Mouse (Mus musculus): ENCODE data around the gene Kank2. TPM values are rescaled to one million over a fixed set of nuclear protein-coding genes. Genes with fewer than 3 reads are reported as not detected.

Kank2 gene
- polyA plus RNA-seq, 1 experiment from 2014 or later: 7.5 TPM

DNA sequence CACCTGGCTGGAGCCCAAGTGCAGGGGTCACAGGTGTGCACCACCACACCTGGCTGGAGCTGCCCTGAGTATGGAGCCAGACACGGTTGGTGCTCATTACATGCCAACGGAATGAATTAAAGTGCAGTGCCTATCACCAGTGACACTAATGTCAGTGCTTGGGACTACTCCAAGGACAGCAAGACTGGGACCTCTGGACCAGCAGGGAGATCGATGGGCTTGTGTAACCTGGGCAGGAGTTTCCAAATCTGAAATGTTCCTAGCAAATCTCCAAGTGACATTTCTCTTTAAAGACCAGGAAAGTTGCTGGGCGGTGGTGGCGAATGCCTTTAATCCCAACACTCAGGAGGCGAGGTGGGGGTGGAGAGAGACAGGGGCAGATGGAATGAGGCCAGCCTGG lies 24.1 kb upstream of the Kank2 start:
- no peak overlapping the region for H3K4me3 ChIP-seq (ENCODE audit: low read depth, low read length)
- WGBS: 80% methylated on average over 6 of the region's 6 CpGs
- H3K9me3 ChIP-seq (ENCODE audit: control insufficient read depth, low read length): no peaks in the 10 kb centered on the region
- H3K27me3 ChIP-seq (ENCODE audit: control insufficient read depth, insufficient read depth, low read length): no peaks in the 10 kb centered on the region
- ATAC-seq (ENCODE audit: low FRiP score, low TSS enrichment): no peak
- no peak overlapping the region for H3K27ac ChIP-seq (replicated peaks)
- H3K9ac ChIP-seq (ENCODE audit: low read length): no peak overlapping the region
- TF ChIP-seq EP300 (optimal IDR thresholded peaks at IDR 0.05): no peak
- no peak for TF ChIP-seq CTCF (IDR thresholded peaks at IDR 0.05; ENCODE audit: low read depth)
- DNase-seq (ENCODE audit: low spot score): no peak
- H3K4me1 ChIP-seq (replicated peaks; ENCODE audit: control insufficient read depth, insufficient read depth): no peaks in the 10 kb centered on the region
- peaks cover 14% of the 10 kb centered on the region for H3K36me3 ChIP-seq (ENCODE audit: control insufficient read depth, insufficient read depth, low read length)
- no peak overlapping the region for H3K4me2 ChIP-seq (replicated peaks; ENCODE audit: low read depth)

DNA sequence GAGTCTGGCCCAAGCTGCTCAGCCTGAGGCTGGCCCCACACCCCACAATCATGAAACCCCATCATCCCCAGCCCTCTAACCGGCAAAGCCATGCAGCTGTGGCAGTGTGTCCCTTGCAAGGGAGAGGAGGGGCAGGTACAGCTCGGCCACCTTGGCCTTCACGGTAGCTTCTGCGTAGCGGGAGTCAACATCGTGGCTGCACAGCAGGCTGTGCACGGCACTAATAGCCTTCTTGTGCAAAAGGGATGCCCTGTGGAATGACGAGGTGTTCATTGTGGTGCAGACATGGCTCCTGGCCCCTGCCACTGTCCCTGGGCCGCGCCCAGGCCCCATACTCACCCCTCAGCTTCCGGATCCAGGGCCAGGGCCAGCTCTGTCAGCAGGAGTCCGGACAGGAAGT lies 21.6 kb upstream of the Kank2 start:
- no peak overlapping the region for H3K9ac ChIP-seq (ENCODE audit: low read length)

DNA sequence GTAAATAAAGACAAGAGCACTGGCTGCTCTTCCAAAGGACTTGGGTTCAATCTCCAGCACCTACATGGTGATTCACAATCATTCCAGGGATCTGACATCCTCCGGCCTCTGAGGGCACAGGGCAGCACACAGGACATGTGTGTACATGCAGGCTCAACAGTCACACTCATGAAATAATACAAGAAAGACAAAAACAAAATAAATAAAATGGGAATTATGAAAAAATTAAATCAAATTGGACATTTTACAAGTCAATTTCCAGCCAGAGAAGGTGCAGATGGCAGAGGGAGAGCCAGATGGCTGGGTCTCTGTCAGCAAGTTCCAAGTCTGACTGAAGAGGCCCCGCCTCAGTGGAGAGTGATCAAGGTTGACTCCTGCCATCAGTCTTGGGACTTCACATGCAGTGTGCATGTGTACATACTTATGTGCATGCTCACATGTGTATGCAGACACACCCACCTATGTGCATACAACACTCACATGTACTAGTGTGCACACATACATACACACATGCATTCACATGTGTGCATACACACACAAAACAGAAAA lies 20.7 kb upstream of the Kank2 start:
- H3K4me2 ChIP-seq (replicated peaks; ENCODE audit: low read depth): no peak overlapping the region
- no peak overlapping the region for H3K27ac ChIP-seq (replicated peaks)
- H3K9ac ChIP-seq (ENCODE audit: low read length): no peak overlapping the region
- no peaks in the 10 kb centered on the region for H3K9me3 ChIP-seq (ENCODE audit: control insufficient read depth, low read length)
- H3K36me3 ChIP-seq (ENCODE audit: control insufficient read depth, insufficient read depth, low read length): peaks cover 33% of the 10 kb centered on the region
- no peak overlapping the region for H3K4me3 ChIP-seq (ENCODE audit: low read depth, low read length)
- H3K4me1 ChIP-seq (replicated peaks; ENCODE audit: control insufficient read depth, insufficient read depth): no peaks in the 10 kb centered on the region
- TF ChIP-seq EP300 (optimal IDR thresholded peaks at IDR 0.05) (no peak), CTCF (IDR thresholded peaks at IDR 0.05; ENCODE audit: low read depth) (no peak)
- ATAC-seq (ENCODE audit: low FRiP score, low TSS enrichment) (no peak), DNase-seq (ENCODE audit: low spot score) (no peak)
- H3K27me3 ChIP-seq (ENCODE audit: control insufficient read depth, insufficient read depth, low read length): no peaks in the 10 kb centered on the region
- 84% methylated on average over 2 of the region's 2 CpGs for WGBS

More for the DNA sequence above, 21.6 kb upstream of the Kank2 start:
- TF ChIP-seq CTCF (IDR thresholded peaks at IDR 0.05; ENCODE audit: low read depth) (no peak), EP300 (optimal IDR thresholded peaks at IDR 0.05) (no peak)
- Histone ChIP-seq H3K4me1 (replicated peaks; ENCODE audit: control insufficient read depth, insufficient read depth) (no peaks in the 10 kb centered on the region), H3K27ac (replicated peaks) (no peak overlapping the region), H3K27me3 (ENCODE audit: control insufficient read depth, insufficient read depth, low read length) (no peaks in the 10 kb centered on the region), H3K9me3 (ENCODE audit: control insufficient read depth, low read length) (no peaks in the 10 kb centered on the region), H3K4me3 (ENCODE audit: low read depth, low read length) (no peak overlapping the region), H3K36me3 (ENCODE audit: control insufficient read depth, insufficient read depth, low read length) (peaks cover 33% of the 10 kb centered on the region), H3K4me2 (replicated peaks; ENCODE audit: low read depth) (no peak overlapping the region)
- 82% methylated on average over 12 of the region's 12 CpGs for WGBS
- no peak for DNase-seq (ENCODE audit: low spot score)
- ATAC-seq (ENCODE audit: low FRiP score, low TSS enrichment): no peak

DNA sequence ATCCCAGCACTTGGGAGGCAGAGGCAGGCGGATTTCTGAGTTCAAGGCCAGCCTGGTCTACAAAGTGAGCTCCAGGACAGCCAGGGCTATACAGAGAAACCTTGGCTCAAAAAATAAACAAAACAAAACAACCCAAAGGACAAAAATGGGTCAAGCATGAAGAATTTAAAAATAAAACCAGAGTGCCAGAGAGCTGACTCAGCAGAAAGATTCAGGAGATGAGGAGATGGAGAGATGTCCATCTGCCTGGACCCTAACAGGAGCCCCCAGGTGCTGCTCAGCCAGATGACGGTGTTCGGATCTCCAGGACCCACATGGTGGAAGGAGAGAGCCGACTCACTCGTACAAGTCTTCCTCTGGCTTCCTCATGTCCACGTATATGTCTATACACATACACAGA lies 20.0 kb upstream of the Kank2 start:
- no peaks in the 10 kb centered on the region for H3K9me3 ChIP-seq (ENCODE audit: control insufficient read depth, low read length)
- H3K9ac ChIP-seq (ENCODE audit: low read length): no peak overlapping the region
- no peak for ATAC-seq (ENCODE audit: low FRiP score, low TSS enrichment)
- H3K4me3 ChIP-seq (ENCODE audit: low read depth, low read length): no peak overlapping the region
- H3K4me2 ChIP-seq (replicated peaks; ENCODE audit: low read depth): no peak overlapping the region
- TF ChIP-seq EP300 (optimal IDR thresholded peaks at IDR 0.05): no peak
- TF ChIP-seq CTCF (IDR thresholded peaks at IDR 0.05; ENCODE audit: low read depth): no peak
- H3K27ac ChIP-seq (replicated peaks): no peak overlapping the region
- 90% methylated on average over 6 of the region's 6 CpGs for WGBS
- peaks cover 33% of the 10 kb centered on the region for H3K36me3 ChIP-seq (ENCODE audit: control insufficient read depth, insufficient read depth, low read length)
- no peak for DNase-seq (ENCODE audit: low spot score)
- H3K4me1 ChIP-seq (replicated peaks; ENCODE audit: control insufficient read depth, insufficient read depth): no peaks in the 10 kb centered on the region
- no peaks in the 10 kb centered on the region for H3K27me3 ChIP-seq (ENCODE audit: control insufficient read depth, insufficient read depth, low read length)

GRCm38 (mm10) chr9:21818125-21818524 lies 19.6 kb upstream of the Kank2 start:
- ATAC-seq (ENCODE audit: low FRiP score, low TSS enrichment): no peak
- TF ChIP-seq EP300 (optimal IDR thresholded peaks at IDR 0.05): no peak
- TF ChIP-seq CTCF (IDR thresholded peaks at IDR 0.05; ENCODE audit: low read depth): no peak
- H3K9me3 ChIP-seq (ENCODE audit: control insufficient read depth, low read length): no peaks in the 10 kb centered on the region
- no peak overlapping the region for H3K9ac ChIP-seq (ENCODE audit: low read length)
- H3K27me3 ChIP-seq (ENCODE audit: control insufficient read depth, insufficient read depth, low read length): no peaks in the 10 kb centered on the region
- no peak overlapping the region for H3K4me2 ChIP-seq (replicated peaks; ENCODE audit: low read depth)
- H3K27ac ChIP-seq (replicated peaks): no peak overlapping the region
- H3K4me1 ChIP-seq (replicated peaks; ENCODE audit: control insufficient read depth, insufficient read depth): no peaks in the 10 kb centered on the region
- no peak overlapping the region for H3K4me3 ChIP-seq (ENCODE audit: low read depth, low read length)
- DNase-seq (ENCODE audit: low spot score): no peak
- peaks cover 35% of the 10 kb centered on the region for H3K36me3 ChIP-seq (ENCODE audit: control insufficient read depth, insufficient read depth, low read length)
- WGBS: 79% methylated on average over 4 of the region's 4 CpGs

DNA sequence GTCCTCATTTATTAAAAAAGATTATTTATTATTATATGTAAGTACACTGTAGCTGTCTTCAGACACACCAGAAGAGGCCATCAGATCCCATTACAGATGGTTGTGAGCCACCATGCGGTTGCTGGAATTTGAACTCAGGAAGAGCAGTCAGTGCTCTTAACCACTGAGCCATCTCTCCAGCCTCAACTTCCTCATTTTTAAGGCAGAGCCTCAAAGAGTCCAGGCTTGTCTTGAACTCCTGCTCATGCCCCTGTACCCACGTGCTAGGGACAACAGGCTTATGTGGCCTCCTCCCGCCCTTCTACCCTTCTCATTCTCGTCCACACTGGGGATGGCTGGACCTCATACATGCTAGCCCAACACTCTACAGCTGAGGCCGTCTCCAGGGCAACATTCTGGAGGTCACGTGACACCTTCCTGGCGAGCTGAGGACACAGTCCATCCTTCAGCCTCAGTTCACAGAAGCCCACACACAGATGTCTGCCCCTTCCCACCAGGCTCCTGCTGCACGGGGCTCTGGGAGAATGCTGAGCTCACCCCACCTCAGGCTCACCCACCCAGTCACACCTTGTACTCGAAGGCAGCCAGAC lies 18.3 kb upstream of the Kank2 start:
- no peaks in the 10 kb centered on the region for H3K27me3 ChIP-seq (ENCODE audit: control insufficient read depth, insufficient read depth, low read length)
- H3K4me2 ChIP-seq (replicated peaks; ENCODE audit: low read depth): no peak overlapping the region
- ATAC-seq (ENCODE audit: low FRiP score, low TSS enrichment) (no peak), DNase-seq (ENCODE audit: low spot score) (no peak)
- H3K4me3 ChIP-seq (ENCODE audit: low read depth, low read length): no peak overlapping the region
- no peaks in the 10 kb centered on the region for H3K9me3 ChIP-seq (ENCODE audit: control insufficient read depth, low read length)
- WGBS: 64% methylated on average over 9 of the region's 9 CpGs
- TF ChIP-seq CTCF (IDR thresholded peaks at IDR 0.05; ENCODE audit: low read depth) (no peak), EP300 (optimal IDR thresholded peaks at IDR 0.05) (no peak)
- H3K9ac ChIP-seq (ENCODE audit: low read length): no peak overlapping the region
- H3K4me1 ChIP-seq (replicated peaks; ENCODE audit: control insufficient read depth, insufficient read depth): no peaks in the 10 kb centered on the region
- H3K27ac ChIP-seq (replicated peaks): no peak overlapping the region
- H3K36me3 ChIP-seq (ENCODE audit: control insufficient read depth, insufficient read depth, low read length): peaks cover 39% of the 10 kb centered on the region
